Mouse (Mus musculus) olfactory bulb, adult 2 months (tissue): Measurements from ENCODE around the gene Wrb. TPM values are rescaled to one million over a fixed set of nuclear protein-coding genes. Genes with fewer than 3 reads are reported as not detected.
A peak's percentile ranks its signal among the peaks of the same experiment; 100 is the strongest.
"Not testable (repeated sequence)": the region's sequence is repeated elsewhere in the genome, so short reads cannot be mapped to it uniquely, and the experiment has no call there.

Experiments
- H3K27ac ChIP-seq: fragments of 200-500 bp; 2 replicates; pipeline ENCODE4 v1.5.1; 2012; ENCODE audit warnings: low read depth, low read length; ENCODE audit not compliant: insufficient read depth
- H3K4me1 ChIP-seq: fragments of 200-500 bp; 2 replicates; pipeline ENCODE4 v1.6.1; 2012; ENCODE audit warnings: low read length; ENCODE audit not compliant: control insufficient read depth, insufficient read depth
- H3K4me3 ChIP-seq: fragments of 200-500 bp; 2 replicates; pipeline ENCODE4 v1.5.1; 2012; ENCODE audit warnings: mild to moderate bottlenecking, low read depth, low read length, moderate library complexity; ENCODE audit not compliant: insufficient read depth
- CTCF ChIP-seq: fragments of 200-500 bp; IDR thresholded peaks from 2 replicates; pipeline ENCODE4 v1.5.1; 2012; ENCODE audit warnings: low read depth, mild to moderate bottlenecking, low read length, moderate library complexity; ENCODE audit not compliant: insufficient read depth
- POLR2A ChIP-seq: fragments of 200-500 bp; IDR thresholded peaks from 2 replicates; pipeline ENCODE4 v1.6.1; 2012; ENCODE audit warnings: mild to moderate bottlenecking, low read depth, low read length, moderate library complexity; ENCODE audit not compliant: insufficient read depth
- WGBS: fragments of 180-500 bp; shearing (Covaris S2); methylation state at CpG from one replicate; pipeline ENCODE4 v1.1.7; 2018; 5-methylcytosine and 5-hydroxymethylcytosine counted together
- polyA plus RNA-seq: library from polyadenylated mRNA; stranded (reverse); fragments of >200 nt; gene quantifications from 2 replicates; pipeline ENCODE4 v1.2.4, GENCODE M21; 2012; ENCODE audit warnings: low replicate concordance; ENCODE audit not compliant: missing spikeins, insufficient read depth, insufficient read length

Gene Wrb
- polyA plus RNA-seq = not detected in 2 replicates

- peak within 1 kb of the TSS; percentile 95 for H3K4me3 ChIP-seq
Measured at GRCm38 (mm10) chr16:96145110-96145800, at the start of gene Wrb. Wrb (plus strand) TSS chr16:96145407.

DNA sequence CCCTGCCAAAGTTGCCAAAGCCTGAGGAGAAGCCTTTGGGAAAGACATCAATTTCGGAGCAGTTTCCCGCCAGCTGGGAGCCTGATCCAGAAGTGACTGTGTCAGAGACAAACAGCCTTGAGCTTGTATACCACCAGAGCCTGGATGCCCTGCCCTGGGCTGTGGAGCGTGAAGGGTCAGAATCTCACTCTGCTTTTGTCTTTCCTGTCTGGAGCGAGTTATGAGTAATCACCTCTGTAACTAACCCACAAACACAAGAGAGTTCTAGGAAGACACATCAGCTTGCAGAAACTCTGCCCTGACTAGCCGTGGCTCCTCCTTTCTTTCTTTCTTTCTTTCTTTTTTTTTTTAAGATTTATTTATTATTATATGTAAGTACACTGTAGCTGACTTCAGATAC is 49.2 kb upstream of the Wrb start:
- no peak for TF ChIP-seq POLR2A
- no peak for TF ChIP-seq CTCF
- Histone ChIP-seq H3K4me1 (no peaks in the 10 kb centered on the region), H3K4me3 (no peak overlapping the region), H3K27ac (no peak overlapping the region)
- 86% methylated on average over 5 of the region's 5 CpGs for WGBS

More at GRCm38 (mm10) chr16:96145110-96145800, at the start of gene Wrb:
- Histone ChIP-seq H3K4me1 (peaks cover 24% of the 10 kb centered on the region), H3K27ac (0 out of 2 replicates have a peak within 1 kb of the TSS, but pooled peaks have one; percentile 23)
- WGBS = under 1% methylated on average over 68 of the region's 68 CpGs
- TF ChIP-seq POLR2A = peak; percentile 44; the same call in 1 of the 2 replicates
- TF ChIP-seq CTCF = peak; percentile 88

DNA sequence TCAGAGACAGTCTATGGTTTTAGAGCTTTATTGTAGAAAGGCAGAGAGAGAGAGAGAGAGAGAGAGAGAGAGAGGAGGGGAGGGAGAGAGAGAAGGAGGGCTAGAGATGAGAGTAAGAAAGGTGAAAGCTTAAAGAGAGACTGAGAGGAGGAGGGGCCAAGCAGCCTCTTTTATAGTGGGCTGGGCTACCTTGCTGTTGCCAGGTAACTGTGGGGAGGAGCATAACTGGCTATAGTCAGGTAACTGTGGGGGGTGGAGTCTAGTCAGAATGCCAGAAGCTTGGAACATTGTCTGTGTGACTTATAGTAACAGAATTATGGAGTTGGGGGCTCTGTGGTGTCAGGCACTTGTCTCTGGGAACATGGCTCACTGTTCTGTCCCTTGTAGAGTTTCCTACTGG is 47.4 kb upstream of the Wrb start:
- not testable (repeated sequence) for H3K4me1 ChIP-seq, H3K27ac ChIP-seq, H3K4me3 ChIP-seq

GRCm38 (mm10) chr16:96103036-96103435 is 42.2 kb upstream of the Wrb start:
- 42% methylated on average over 2 of the region's 2 CpGs for WGBS
- Histone ChIP-seq H3K27ac (no peak overlapping the region), H3K4me1 (no peaks in the 10 kb centered on the region), H3K4me3 (no peak overlapping the region)
- TF ChIP-seq POLR2A (no peak), CTCF (no peak)

- WGBS = 65% methylated on average over 4 of the region's 4 CpGs
Measured at GRCm38 (mm10) chr16:96109673-96110072, 35.5 kb upstream of the Wrb start.

DNA sequence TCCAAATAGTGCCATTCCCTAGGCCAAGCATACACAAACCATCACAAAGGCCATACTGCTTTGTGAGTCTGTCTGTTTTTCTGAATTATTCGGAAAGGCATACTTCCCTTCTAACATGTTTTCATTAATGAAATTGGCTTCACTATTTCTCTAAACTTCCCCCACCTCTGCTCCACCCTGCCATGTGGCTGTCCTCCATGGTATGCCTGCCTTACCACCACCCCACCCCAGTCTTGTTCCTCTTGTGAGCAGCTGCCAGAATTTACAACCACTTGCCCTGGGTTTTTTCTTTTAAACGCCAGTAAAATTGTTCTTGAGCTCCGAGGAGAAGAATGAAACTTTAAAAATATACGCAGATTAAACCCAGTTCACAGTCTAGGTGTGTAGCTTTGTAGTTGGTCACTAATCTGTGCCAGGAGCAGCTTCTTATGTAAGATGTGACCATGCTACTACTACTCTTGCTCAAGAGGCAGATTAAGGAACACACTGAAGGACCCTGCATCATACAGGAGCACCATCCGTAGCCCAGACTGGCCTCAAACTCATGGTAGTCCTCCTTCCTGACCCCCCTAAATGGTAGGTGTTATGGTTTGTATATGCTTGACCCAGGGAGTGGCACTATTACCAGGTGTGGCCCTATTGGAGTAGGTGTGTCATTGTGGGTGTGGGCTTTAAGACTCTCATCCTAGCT is 34.4 kb upstream of the Wrb start:
- no peak for TF ChIP-seq POLR2A
- Histone ChIP-seq H3K27ac (no peak overlapping the region), H3K4me1 (peaks cover 3% of the 10 kb centered on the region), H3K4me3 (no peak overlapping the region)
- WGBS = 88% methylated on average over 5 of the region's 5 CpGs

More at GRCm38 (mm10) chr16:96109673-96110072, 35.5 kb upstream of the Wrb start:
- Histone ChIP-seq H3K4me3 (no peak overlapping the region), H3K27ac (no peak overlapping the region), H3K4me1 (peaks cover 3% of the 10 kb centered on the region)
- TF ChIP-seq POLR2A = no peak
- no peak for TF ChIP-seq CTCF

DNA sequence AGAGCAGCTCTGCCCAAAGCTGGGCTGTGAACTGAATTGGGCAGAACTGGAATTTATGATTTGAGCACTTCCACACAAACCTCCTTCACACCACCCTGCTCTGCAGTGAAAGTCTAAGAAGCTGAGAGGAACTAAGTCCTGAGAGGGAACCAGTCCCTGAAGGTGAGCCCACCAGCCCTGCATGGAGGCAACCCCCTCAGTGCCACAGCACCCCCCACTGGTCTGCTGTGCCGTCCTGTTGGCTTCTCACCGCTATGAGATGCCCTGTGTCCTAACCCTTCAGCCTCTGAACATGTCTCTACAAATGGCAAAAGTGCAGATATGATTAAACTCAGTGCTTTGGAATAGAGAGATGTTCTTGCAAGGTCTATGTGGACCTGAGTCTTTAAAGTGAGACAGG is 32.4 kb upstream of the Wrb start:
- TF ChIP-seq POLR2A (no peak), CTCF (no peak)
- Histone ChIP-seq H3K4me3 (no peak overlapping the region), H3K27ac (no peak overlapping the region), H3K4me1 (peaks cover 3% of the 10 kb centered on the region)
- 60% methylated on average over 2 of the region's 2 CpGs for WGBS

DNA sequence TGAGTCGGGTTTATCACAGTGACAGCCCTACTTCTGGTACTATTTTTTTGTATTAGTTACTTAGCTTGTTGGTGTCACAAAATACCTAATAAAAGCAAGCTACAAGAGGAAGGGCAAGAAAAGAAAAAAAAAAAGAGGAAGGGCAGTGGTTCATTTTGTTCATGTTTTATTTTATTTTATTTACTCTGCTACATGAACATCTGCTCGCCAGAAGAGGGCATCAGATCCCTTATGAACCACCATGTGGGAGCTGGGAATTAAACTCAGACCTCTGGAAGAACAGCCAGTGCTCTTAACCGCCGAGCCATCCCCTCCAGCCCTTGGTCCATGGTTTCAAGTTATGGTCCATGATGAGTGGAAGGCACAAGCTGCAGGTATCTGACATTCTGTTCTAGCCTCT is 30.5 kb upstream of the Wrb start:
- no peak overlapping the region for H3K27ac ChIP-seq
- WGBS = 54% methylated on average over 4 of the region's 4 CpGs
- H3K4me1 ChIP-seq = peaks cover 3% of the 10 kb centered on the region
- TF ChIP-seq POLR2A (no peak), CTCF (no peak)
- no peak overlapping the region for H3K4me3 ChIP-seq

- TF ChIP-seq POLR2A (no peak), CTCF (no peak)
- no peaks in the 10 kb centered on the region for H3K4me1 ChIP-seq
- 63% methylated on average over 4 of the region's 4 CpGs for WGBS
- no peak overlapping the region for H3K4me3 ChIP-seq
- H3K27ac ChIP-seq = no peak overlapping the region
Measured at GRCm38 (mm10) chr16:96120022-96120623, 25.1 kb upstream of the Wrb start.
